Mouse (Mus musculus) adrenal gland, adult (tissue): ENCODE measurements around the gene Cwc15.

Source experiments
- DNase-seq, 2 experiments: peaks; one replicate each; pipeline ENCODE4 v3.0.0; 2022 to 2023; ENCODE audit warnings: low spot score in 1 of 2; ENCODE audit not compliant: inconsistent age in 2 of 2

Cwc15 gene

DNA sequence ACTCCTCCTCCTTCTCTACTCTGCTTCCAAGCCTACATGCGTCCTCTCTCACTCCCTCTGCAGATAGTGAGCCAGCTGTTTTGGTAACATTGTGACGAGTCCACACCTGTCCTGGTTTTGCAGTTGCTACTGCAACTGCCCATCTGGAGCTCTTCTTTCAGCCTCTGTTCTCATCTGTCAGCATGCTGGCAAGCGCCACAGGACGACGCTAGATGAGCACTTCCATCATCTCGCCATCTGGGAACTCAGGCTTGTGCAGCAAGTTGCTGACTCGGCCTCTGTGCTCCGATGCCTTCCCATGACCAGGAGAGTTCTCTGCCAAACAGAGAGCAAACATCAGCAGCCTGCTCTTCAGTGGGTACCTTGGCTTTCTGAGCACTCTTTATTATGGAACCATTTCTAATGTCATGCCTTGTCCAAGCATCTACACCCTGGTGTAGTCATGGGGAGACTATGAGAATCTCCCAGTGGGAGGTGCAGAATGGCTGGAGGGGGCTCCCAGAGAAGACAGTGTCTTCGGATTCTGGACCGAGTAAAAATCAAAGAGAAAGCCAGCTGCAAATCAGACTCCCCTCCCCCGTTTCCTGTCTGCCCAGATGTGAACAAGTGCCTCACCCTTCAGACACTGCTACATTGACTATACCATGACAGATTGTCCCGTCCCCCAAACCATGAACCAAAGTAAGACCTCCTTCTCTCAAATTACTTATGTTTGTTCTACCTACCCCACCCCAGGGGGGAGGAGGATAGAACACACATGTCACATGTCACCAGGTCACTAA is 47.4 kb downstream of the Cwc15 start:
- no peak for DNase-seq

DNA sequence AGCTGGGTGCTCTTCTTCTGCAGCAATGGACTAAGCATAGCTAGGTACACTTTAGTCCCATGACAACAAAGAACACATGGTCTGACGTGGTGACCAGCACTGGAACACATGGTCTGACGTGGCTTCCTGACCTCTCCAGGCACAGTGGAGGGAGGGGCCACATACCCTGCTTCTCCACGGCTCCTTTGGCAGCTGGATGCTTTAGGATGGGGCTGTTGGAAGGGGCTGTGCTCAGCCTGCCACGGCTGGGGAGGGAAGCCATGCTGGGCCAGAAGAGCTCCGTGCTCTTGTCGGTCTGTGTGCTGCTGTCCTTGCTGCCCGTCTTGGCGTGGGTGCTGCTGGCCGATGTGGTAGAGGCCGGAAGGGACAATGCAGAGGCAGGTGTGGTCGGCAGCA is 47.9 kb downstream of the Cwc15 start:
- no peak for DNase-seq

DNA sequence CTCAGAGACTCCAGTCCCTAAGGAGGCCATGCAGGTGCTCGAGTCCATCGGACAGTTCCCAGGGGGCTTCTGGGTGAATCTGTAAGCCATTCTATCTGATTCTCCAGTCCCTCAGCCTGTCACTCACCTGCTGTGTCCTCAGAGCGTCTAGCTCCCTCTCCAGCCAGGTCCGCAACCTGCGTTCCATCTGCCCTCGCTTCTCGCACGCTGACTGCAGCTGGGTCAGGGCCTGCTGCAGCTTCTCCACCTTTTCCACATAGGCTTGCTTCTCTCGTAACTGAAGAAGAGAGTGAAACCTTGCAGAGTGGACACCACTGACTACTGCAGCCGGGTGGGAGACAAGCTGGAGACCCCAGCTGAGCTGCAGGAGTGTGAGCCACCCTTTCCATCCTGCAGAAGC is 57.9 kb downstream of the Cwc15 start:
- DNase-seq = no peak

DNA sequence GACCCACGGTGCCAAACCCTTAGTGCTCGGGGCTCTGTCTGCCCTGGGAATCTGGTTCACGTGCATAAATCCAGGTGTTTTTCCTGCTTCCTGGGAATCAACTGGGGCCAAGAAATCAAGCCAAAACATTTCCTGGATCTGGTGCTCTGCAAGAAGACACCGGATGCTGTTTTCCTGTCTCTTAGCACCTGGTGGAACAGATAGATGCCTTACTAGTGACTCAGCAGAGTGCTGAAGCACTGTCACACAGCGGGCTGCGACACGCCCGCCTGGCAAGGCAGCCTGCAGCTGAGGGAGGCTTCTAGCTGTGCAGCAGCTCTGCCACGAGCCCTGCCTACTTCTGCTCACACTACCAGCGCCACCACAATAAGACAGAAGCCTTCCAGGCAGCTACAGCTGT is 59.0 kb downstream of the Cwc15 start:
- peak; percentile 21 to 37 for DNase-seq

DNA sequence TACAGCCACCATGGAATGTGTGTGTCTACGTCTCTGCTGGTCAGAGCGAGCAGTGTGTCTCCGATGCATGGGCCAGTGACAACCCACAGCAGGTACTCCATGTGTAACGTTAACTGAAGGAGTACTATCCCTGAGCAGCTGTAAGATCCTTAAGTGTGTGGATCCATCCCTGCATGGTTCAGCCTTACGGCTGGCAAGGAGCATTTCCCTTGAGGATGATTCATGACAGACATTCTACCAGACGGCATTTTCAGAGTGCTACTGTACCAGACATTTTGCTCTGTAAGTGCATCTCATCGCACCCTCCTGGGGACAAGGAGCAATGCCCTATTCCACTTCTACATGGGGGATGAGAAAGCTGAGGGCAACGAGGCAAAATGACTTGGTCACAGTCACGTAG is 59.6 kb downstream of the Cwc15 start:
- no peak for DNase-seq
